Mouse (Mus musculus): ENCODE data around the gene Pithd1. TPM values are rescaled to one million over a fixed set of nuclear protein-coding genes. Genes with fewer than 3 reads are reported as not detected.
A peak's percentile ranks its signal among the peaks of the same experiment; 100 is the strongest.

Gene Pithd1
- total and polyA plus RNA-seq, 3 experiments = 62.8 to 77.7 TPM; not detected in 1

GRCm38 (mm10) chr4:135958354-135958753 lies 28.7 kb downstream of the Pithd1 start:
- TF ChIP-seq ZC3H11A (IDR thresholded peaks at IDR 0.05; ENCODE audit: low read depth, low read length) (no peak), NELFE (IDR thresholded peaks at IDR 0.05; ENCODE audit: low read depth, low read length) (no peak)
- peaks cover 3% of the 10 kb centered on the region; the same call in 1 of the 2 replicates for H3K79me2 ChIP-seq (ENCODE audit: control insufficient read depth, insufficient read depth, low read length, poor library complexity)
- no peak overlapping the region for H3K4me3 ChIP-seq (ENCODE audit: control insufficient read depth in 1 of 2, insufficient read depth in 1 of 2, low read depth in 2 of 2, low read length in 2 of 2)
- no peak overlapping the region for H3K9ac ChIP-seq (ENCODE audit: control insufficient read depth, low read depth, low read length, poor library complexity, severe bottlenecking)
- H3K36me3 ChIP-seq (ENCODE audit: control insufficient read depth in 1 of 2, insufficient read depth in 2 of 2, low read length in 2 of 2) = peaks cover 0 to 6% of the 10 kb centered on the region in 2 experiments; a peak in 2 of 4 replicates
- no peak overlapping the region for H3K27ac ChIP-seq (ENCODE audit: control insufficient read depth, low read depth, low read length)
- peaks cover 4 to 7% of the 10 kb centered on the region in 2 experiments; a peak in 3 of 4 replicates for H3K4me1 ChIP-seq (ENCODE audit: control insufficient read depth in 1 of 2, insufficient read depth in 2 of 2, low read length in 2 of 2)
- no peaks in the 10 kb centered on the region for H3K27me3 ChIP-seq (ENCODE audit: control insufficient read depth in 1 of 2, insufficient read depth in 2 of 2, low read length in 2 of 2)
- H3K9me3 ChIP-seq (replicated peaks; ENCODE audit: insufficient read depth, low read length) = no peaks in the 10 kb centered on the region
- no peak for DNase-seq (ENCODE audit: low read depth, low spot score)

DNA sequence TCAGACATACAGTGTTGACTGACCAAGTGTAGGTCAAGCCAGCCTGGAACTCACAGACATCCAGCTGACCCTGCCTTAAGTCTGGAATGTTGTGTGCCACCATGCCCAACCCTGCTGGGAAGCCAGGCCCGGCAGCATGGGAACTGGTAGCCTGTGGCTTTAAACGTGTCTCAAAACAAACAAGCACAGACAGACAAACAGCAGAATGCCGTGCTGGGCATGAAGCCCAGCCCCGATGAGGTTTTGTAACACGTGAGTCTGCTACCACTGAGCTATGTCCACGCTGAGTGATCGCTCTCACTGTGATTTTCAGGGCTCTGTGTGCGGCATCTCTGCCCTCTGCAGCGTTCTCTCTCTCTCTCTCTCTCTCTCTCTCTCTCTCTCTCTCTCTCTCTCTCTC lies 31.2 kb downstream of the Pithd1 start:
- Histone ChIP-seq H3K36me3 (ENCODE audit: control insufficient read depth in 1 of 2, insufficient read depth in 2 of 2, low read length in 2 of 2) (peaks cover 0 to 3% of the 10 kb centered on the region in 2 experiments; a peak in 2 of 4 replicates), H3K79me2 (ENCODE audit: control insufficient read depth, insufficient read depth, low read length, poor library complexity) (no peaks in the 10 kb centered on the region), H3K27ac (ENCODE audit: control insufficient read depth, low read depth, low read length) (no peak overlapping the region), H3K4me1 (ENCODE audit: control insufficient read depth in 1 of 2, insufficient read depth in 2 of 2, low read length in 2 of 2) (no peaks in the 10 kb centered on the region), H3K9ac (ENCODE audit: control insufficient read depth, low read depth, low read length, poor library complexity, severe bottlenecking) (no peak overlapping the region), H3K4me3 (ENCODE audit: control insufficient read depth in 1 of 2, insufficient read depth in 1 of 2, low read depth in 2 of 2, low read length in 2 of 2) (no peak overlapping the region), H3K9me3 (replicated peaks; ENCODE audit: insufficient read depth, low read length) (no peaks in the 10 kb centered on the region), H3K27me3 (ENCODE audit: control insufficient read depth in 1 of 2, insufficient read depth in 2 of 2, low read length in 2 of 2) (no peaks in the 10 kb centered on the region)
- TF ChIP-seq TCF12 (IDR thresholded peaks at IDR 0.05; ENCODE audit: low read depth, low read length) (no peak), NRF1 (IDR thresholded peaks at IDR 0.05; ENCODE audit: insufficient read depth, low read depth, low read length, poor library complexity, severe bottlenecking) (no peak), KAT2A (conservative IDR thresholded peaks at IDR 0.05; ENCODE audit: low read depth, low read length) (no peak), TAL1 (IDR thresholded peaks at IDR 0.05; ENCODE audit: low read length) (no peak), SMC3 (IDR thresholded peaks at IDR 0.05; ENCODE audit: low read depth, low read length) (no peak), E2F4 (IDR thresholded peaks at IDR 0.05; ENCODE audit: borderline replicate concordance, low read depth, low read length) (no peak)
- no peak for DNase-seq (ENCODE audit: low read depth, low spot score)

DNA sequence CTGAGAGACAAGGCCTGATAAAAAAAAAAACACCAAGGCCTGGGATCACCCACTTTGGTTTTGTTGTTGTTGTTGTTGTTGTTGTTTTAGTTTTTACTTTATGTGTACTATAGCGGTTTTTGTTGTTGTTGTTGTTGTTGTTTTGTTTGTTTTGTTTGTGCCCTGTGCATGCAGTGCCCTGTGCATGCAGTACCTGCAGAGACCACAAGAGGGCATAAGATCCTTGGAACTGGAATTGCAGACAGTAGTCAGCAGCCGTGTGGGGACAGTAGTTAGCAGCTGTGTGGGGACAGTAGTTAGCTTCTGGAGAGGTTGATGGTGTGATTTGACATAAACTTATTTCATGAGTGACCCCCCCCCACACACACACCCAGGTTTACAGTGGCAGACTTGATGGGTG lies 32.8 kb downstream of the Pithd1 start:
- DNase-seq (ENCODE audit: low read depth, low spot score) = peak; percentile 78
- Histone ChIP-seq H3K4me1 (ENCODE audit: control insufficient read depth in 1 of 2, insufficient read depth in 2 of 2, low read length in 2 of 2) (no peaks in the 10 kb centered on the region), H3K27ac (ENCODE audit: control insufficient read depth, low read depth, low read length) (no peak overlapping the region), H3K79me2 (ENCODE audit: control insufficient read depth, insufficient read depth, low read length, poor library complexity) (peaks cover 2% of the 10 kb centered on the region; the same call in 1 of the 2 replicates), H3K36me3 (ENCODE audit: control insufficient read depth in 1 of 2, insufficient read depth in 2 of 2, low read length in 2 of 2) (peaks cover 0 to 3% of the 10 kb centered on the region in 2 experiments; a peak in 2 of 4 replicates), H3K4me3 (ENCODE audit: control insufficient read depth in 1 of 2, insufficient read depth in 1 of 2, low read depth in 2 of 2, low read length in 2 of 2) (no peak overlapping the region), H3K27me3 (ENCODE audit: control insufficient read depth in 1 of 2, insufficient read depth in 2 of 2, low read length in 2 of 2) (no peaks in the 10 kb centered on the region), H3K9ac (ENCODE audit: control insufficient read depth, low read depth, low read length, poor library complexity, severe bottlenecking) (no peak overlapping the region), H3K9me3 (replicated peaks; ENCODE audit: insufficient read depth, low read length) (no peaks in the 10 kb centered on the region)
- TF ChIP-seq POLR2AphosphoS5 (IDR thresholded peaks at IDR 0.05; ENCODE audit: borderline replicate concordance, low read depth, low read length) (no peak), MEF2A (IDR thresholded peaks at IDR 0.05; ENCODE audit: extremely low read depth, insufficient replicate concordance, low read depth, low read length, poor library complexity, severe bottlenecking) (no peak), GABPA (IDR thresholded peaks at IDR 0.05; ENCODE audit: low read depth, low read length) (no peak), RCOR1 (IDR thresholded peaks at IDR 0.05; ENCODE audit: low read depth, low read length) (no peak), EP300 (IDR thresholded peaks at IDR 0.05; ENCODE audit: low read depth in 1 of 2, low read length in 2 of 2) (no peak), CHD2 (IDR thresholded peaks at IDR 0.05; ENCODE audit: low read length) (no peak), POLR2A (IDR thresholded peaks at IDR 0.05; ENCODE audit: control insufficient read depth in 1 of 2, insufficient read depth in 1 of 2, low read depth in 1 of 2, low read length in 2 of 2, poor library complexity in 1 of 2) (no peak), BHLHE40 (IDR thresholded peaks at IDR 0.05; ENCODE audit: borderline replicate concordance, low read depth, low read length) (no peak), CTCF (IDR thresholded peaks at IDR 0.05 in 2 of 3, conservative IDR thresholded peaks at IDR 0.05 in 1 of 3; ENCODE audit: control insufficient read depth in 1 of 3, insufficient read depth in 1 of 3, low read depth in 2 of 3, low read length in 3 of 3, poor library complexity in 1 of 3, severe bottlenecking in 1 of 3) (peak; percentile 80 to 95 (median 93)), MYB (IDR thresholded peaks at IDR 0.05; ENCODE audit: low read depth, low read length) (no peak), ZC3H11A (IDR thresholded peaks at IDR 0.05; ENCODE audit: low read depth, low read length) (peak; percentile 66), MXI1 (IDR thresholded peaks at IDR 0.05; ENCODE audit: low read depth, low read length) (no peak), ELF1 (IDR thresholded peaks at IDR 0.05; ENCODE audit: low read depth, low read length) (no peak), ZMIZ1 (IDR thresholded peaks at IDR 0.05; ENCODE audit: low read depth, low read length) (no peak), NELFE (IDR thresholded peaks at IDR 0.05; ENCODE audit: low read depth, low read length) (no peak), SIN3A (IDR thresholded peaks at IDR 0.05; ENCODE audit: low read length) (peak; percentile 41), TBP (IDR thresholded peaks at IDR 0.05; ENCODE audit: low read depth, low read length) (no peak), TCF12 (IDR thresholded peaks at IDR 0.05; ENCODE audit: low read depth, low read length) (no peak), JUND (IDR thresholded peaks at IDR 0.05; ENCODE audit: low read depth, low read length) (no peak), HCFC1 (IDR thresholded peaks at IDR 0.05; ENCODE audit: low read depth, low read length) (no peak), TAL1 (IDR thresholded peaks at IDR 0.05; ENCODE audit: low read length) (no peak), ZKSCAN1 (IDR thresholded peaks at IDR 0.05; ENCODE audit: low read depth, low read length) (no peak)
